Mouse (Mus musculus): ENCODE results near the gene AL732309.1. TPM values are rescaled to one million over a fixed set of nuclear protein-coding genes. Genes with fewer than 3 reads are reported as not detected.

Gene AL732309.1
- polyA plus RNA-seq, 1 experiment from 2014 or later, result 6.8 TPM

- peaks cover 4% of the 10 kb centered on the region; the same call in 1 of the 2 replicates for H3K27me3 ChIP-seq (replicated peaks; ENCODE audit: control insufficient read depth, insufficient read depth, low read length)
- ATAC-seq (replicated peaks; ENCODE audit: low FRiP score) (no peak), DNase-seq (ENCODE audit: low spot score) (no peak)
- no peak within 1 kb of the TSS for H3K9ac ChIP-seq (ENCODE audit: low read depth, low read length)
- H3K27ac ChIP-seq (ENCODE audit: low read depth, low read length), result no peak within 1 kb of the TSS
- 21% methylated on average over 8 of the region's 8 CpGs for WGBS
- H3K4me3 ChIP-seq (ENCODE audit: low read depth, low read length), result 0 out of 2 replicates have a peak within 1 kb of the TSS, but pooled peaks have one; percentile 8
- H3K36me3 ChIP-seq (ENCODE audit: control insufficient read depth, insufficient read depth, low read length), result no peaks in the 10 kb centered on the region
- peaks cover 35% of the 10 kb centered on the region for H3K4me1 ChIP-seq (replicated peaks; ENCODE audit: control insufficient read depth, insufficient read depth, low read length)
- H3K9me3 ChIP-seq (ENCODE audit: control insufficient read depth, low read length), result no peaks in the 10 kb centered on the region
- H3K4me2 ChIP-seq, result peak within 1 kb of the TSS; percentile 44
Observed at GRCm38 (mm10) chr2:25236614-25237013, 10.0 kb downstream of the AL732309.1 start, which contains the start of gene Rnf224. Gene Rnf224 (minus strand): TSS chr2:25236787.

- Histone ChIP-seq H3K27me3 (replicated peaks; ENCODE audit: control insufficient read depth, insufficient read depth, low read length) (no peaks in the 10 kb centered on the region; the same call in 1 of the 2 replicates), H3K4me2 (no peak overlapping the region), H3K36me3 (ENCODE audit: control insufficient read depth, insufficient read depth, low read length) (no peaks in the 10 kb centered on the region), H3K4me1 (replicated peaks; ENCODE audit: control insufficient read depth, insufficient read depth, low read length) (peaks cover 24% of the 10 kb centered on the region), H3K9ac (ENCODE audit: low read depth, low read length) (no peak overlapping the region), H3K9me3 (ENCODE audit: control insufficient read depth, low read length) (no peaks in the 10 kb centered on the region), H3K27ac (ENCODE audit: low read depth, low read length) (no peak overlapping the region), H3K4me3 (ENCODE audit: low read depth, low read length) (no peak overlapping the region)
- no peak for ATAC-seq (replicated peaks; ENCODE audit: low FRiP score)
- DNase-seq (ENCODE audit: low spot score), result no peak
- WGBS, result 56% methylated on average over 5 of the region's 5 CpGs
Observed at GRCm38 (mm10) chr2:25234551-25235220, 12.0 kb downstream of the AL732309.1 start.

- Histone ChIP-seq H3K9ac (ENCODE audit: low read depth, low read length) (no peak within 1 kb of the TSS), H3K4me2 (no peak within 1 kb of the TSS), H3K4me3 (ENCODE audit: low read depth, low read length) (no peak within 1 kb of the TSS), H3K4me1 (replicated peaks; ENCODE audit: control insufficient read depth, insufficient read depth, low read length) (peaks cover 24% of the 10 kb centered on the region), H3K36me3 (ENCODE audit: control insufficient read depth, insufficient read depth, low read length) (no peaks in the 10 kb centered on the region), H3K9me3 (ENCODE audit: control insufficient read depth, low read length) (no peaks in the 10 kb centered on the region), H3K27me3 (replicated peaks; ENCODE audit: control insufficient read depth, insufficient read depth, low read length) (no peaks in the 10 kb centered on the region; the same call in 1 of the 2 replicates), H3K27ac (ENCODE audit: low read depth, low read length) (no peak within 1 kb of the TSS)
- WGBS, result 71% methylated on average over 3 of the region's 3 CpGs
- DNase-seq (ENCODE audit: low spot score) (no peak), ATAC-seq (replicated peaks; ENCODE audit: low FRiP score) (no peak)
Observed at GRCm38 (mm10) chr2:25234050-25234449, 12.6 kb downstream of the AL732309.1 start, which contains the start of gene Slc34a3. Gene Slc34a3 (minus strand): TSS chr2:25234364.

GRCm38 (mm10) chr2:25233421-25233820 lies 13.2 kb downstream of the AL732309.1 start:
- no peak for ATAC-seq (replicated peaks; ENCODE audit: low FRiP score)
- H3K9me3 ChIP-seq (ENCODE audit: control insufficient read depth, low read length), result no peaks in the 10 kb centered on the region
- H3K36me3 ChIP-seq (ENCODE audit: control insufficient read depth, insufficient read depth, low read length), result no peaks in the 10 kb centered on the region
- no peak overlapping the region for H3K9ac ChIP-seq (ENCODE audit: low read depth, low read length)
- H3K27ac ChIP-seq (ENCODE audit: low read depth, low read length), result no peak overlapping the region
- H3K4me1 ChIP-seq (replicated peaks; ENCODE audit: control insufficient read depth, insufficient read depth, low read length), result peaks cover 24% of the 10 kb centered on the region
- 31% methylated on average over 4 of the region's 4 CpGs for WGBS
- no peak overlapping the region for H3K4me2 ChIP-seq
- no peak for DNase-seq (ENCODE audit: low spot score)
- H3K4me3 ChIP-seq (ENCODE audit: low read depth, low read length), result no peak overlapping the region
- H3K27me3 ChIP-seq (replicated peaks; ENCODE audit: control insufficient read depth, insufficient read depth, low read length), result no peaks in the 10 kb centered on the region; the same call in 1 of the 2 replicates

- DNase-seq (ENCODE audit: low spot score) (no peak), ATAC-seq (replicated peaks; ENCODE audit: low FRiP score) (no peak)
- no peaks in the 10 kb centered on the region; the same call in 1 of the 2 replicates for H3K27me3 ChIP-seq (replicated peaks; ENCODE audit: control insufficient read depth, insufficient read depth, low read length)
- H3K27ac ChIP-seq (ENCODE audit: low read depth, low read length), result no peak overlapping the region
- H3K9ac ChIP-seq (ENCODE audit: low read depth, low read length), result no peak overlapping the region
- H3K36me3 ChIP-seq (ENCODE audit: control insufficient read depth, insufficient read depth, low read length), result no peaks in the 10 kb centered on the region
- no peak overlapping the region for H3K4me3 ChIP-seq (ENCODE audit: low read depth, low read length)
- H3K4me2 ChIP-seq, result no peak overlapping the region
- WGBS, result 67% methylated on average over 12 of the region's 12 CpGs
- H3K4me1 ChIP-seq (replicated peaks; ENCODE audit: control insufficient read depth, insufficient read depth, low read length), result peaks cover 16% of the 10 kb centered on the region
- H3K9me3 ChIP-seq (ENCODE audit: control insufficient read depth, low read length), result no peaks in the 10 kb centered on the region
Observed at GRCm38 (mm10) chr2:25231038-25231437, 15.6 kb downstream of the AL732309.1 start.

GRCm38 (mm10) chr2:25230581-25230980 lies 16.1 kb downstream of the AL732309.1 start:
- Histone ChIP-seq H3K36me3 (ENCODE audit: control insufficient read depth, insufficient read depth, low read length) (no peaks in the 10 kb centered on the region), H3K4me2 (no peak overlapping the region), H3K27me3 (replicated peaks; ENCODE audit: control insufficient read depth, insufficient read depth, low read length) (no peaks in the 10 kb centered on the region; the same call in 1 of the 2 replicates), H3K4me3 (ENCODE audit: low read depth, low read length) (no peak overlapping the region), H3K9ac (ENCODE audit: low read depth, low read length) (no peak overlapping the region), H3K9me3 (ENCODE audit: control insufficient read depth, low read length) (no peaks in the 10 kb centered on the region), H3K4me1 (replicated peaks; ENCODE audit: control insufficient read depth, insufficient read depth, low read length) (peaks cover 19% of the 10 kb centered on the region), H3K27ac (ENCODE audit: low read depth, low read length) (no peak overlapping the region)
- WGBS, result 83% methylated on average over 7 of the region's 7 CpGs
- DNase-seq (ENCODE audit: low spot score) (no peak), ATAC-seq (replicated peaks; ENCODE audit: low FRiP score) (no peak)

- Histone ChIP-seq H3K27ac (ENCODE audit: low read depth, low read length) (no peak overlapping the region), H3K4me2 (no peak overlapping the region), H3K36me3 (ENCODE audit: control insufficient read depth, insufficient read depth, low read length) (no peaks in the 10 kb centered on the region), H3K27me3 (replicated peaks; ENCODE audit: control insufficient read depth, insufficient read depth, low read length) (no peaks in the 10 kb centered on the region; the same call in 1 of the 2 replicates), H3K4me3 (ENCODE audit: low read depth, low read length) (no peak overlapping the region), H3K4me1 (replicated peaks; ENCODE audit: control insufficient read depth, insufficient read depth, low read length) (peaks cover 21% of the 10 kb centered on the region), H3K9ac (ENCODE audit: low read depth, low read length) (no peak overlapping the region), H3K9me3 (ENCODE audit: control insufficient read depth, low read length) (no peaks in the 10 kb centered on the region)
- no peak for DNase-seq (ENCODE audit: low spot score)
- ATAC-seq (replicated peaks; ENCODE audit: low FRiP score), result no peak
- 79% methylated on average over 5 of the region's 5 CpGs for WGBS
Observed at GRCm38 (mm10) chr2:25229582-25229981, 17.1 kb downstream of the AL732309.1 start.

GRCm38 (mm10) chr2:25228995-25229530 lies 17.6 kb downstream of the AL732309.1 start:
- no peaks in the 10 kb centered on the region; the same call in 1 of the 2 replicates for H3K27me3 ChIP-seq (replicated peaks; ENCODE audit: control insufficient read depth, insufficient read depth, low read length)
- WGBS, result 69% methylated on average over 6 of the region's 6 CpGs
- H3K4me1 ChIP-seq (replicated peaks; ENCODE audit: control insufficient read depth, insufficient read depth, low read length), result peaks cover 19% of the 10 kb centered on the region
- H3K9me3 ChIP-seq (ENCODE audit: control insufficient read depth, low read length), result no peaks in the 10 kb centered on the region
- H3K27ac ChIP-seq (ENCODE audit: low read depth, low read length), result no peak overlapping the region
- H3K4me2 ChIP-seq, result peak overlapping the region; percentile 64
- H3K9ac ChIP-seq (ENCODE audit: low read depth, low read length), result no peak overlapping the region; the same call in 1 of the 2 replicates
- no peaks in the 10 kb centered on the region for H3K36me3 ChIP-seq (ENCODE audit: control insufficient read depth, insufficient read depth, low read length)
- no peak for ATAC-seq (replicated peaks; ENCODE audit: low FRiP score)
- H3K4me3 ChIP-seq (ENCODE audit: low read depth, low read length), result peak overlapping the region; percentile 39; the same call in 1 of the 2 replicates
- no peak for DNase-seq (ENCODE audit: low spot score)
